12 mouse cellular contexts compared by ENCODE assay signal in genomic region chr3:51231499-51231898, GRCm38 (mm10). TPM values are rescaled to one million over a fixed set of nuclear protein-coding genes. Genes with fewer than 3 reads are reported as not detected.
DNase-seq lines count a peak whose midpoint lies in the region; ATAC-seq lines count a peak whose summit lies in the region.
"Had no signal": no experiment of that assay in that cellular context is flagged by ENCODE, and none has a peak within 500 bp of the region (broad histone marks: within the 10 kb centered on the region; RNA-seq: fewer than 3 reads in every experiment).

No protein-coding gene starts in this region.

- intact Hi-C loops in heart, postnatal 25 days (cut with DNase I) = loop anchor here (5.0 kb wide), 1 partner anchor 121 kb away; no protein-coding TSS in a partner anchor

- peak overlapping the region; percentile 70 for H3K27ac ChIP-seq in heart, embryonic 11.5 days (ENCODE audit: low read depth, low read length)
- H3K27ac ChIP-seq in lung, embryonic 15.5 days = peak overlapping the region; percentile 35; the same call in 1 of the 2 replicates
- peak overlapping the region; percentile 12; the same call in 1 of the 2 replicates for H3K27ac ChIP-seq in stomach, embryonic 14.5 days (ENCODE audit: low read length)

- no peaks in the 10 kb centered on the region for H3K36me3 ChIP-seq in heart, embryonic 11.5 days (ENCODE audit: control insufficient read depth, insufficient read depth, low read length)
- H3K36me3 ChIP-seq in lung, embryonic 15.5 days = no peaks in the 10 kb centered on the region
- H3K36me3 ChIP-seq in stomach, embryonic 14.5 days (ENCODE audit: control insufficient read depth, insufficient read depth, low read length) = no peaks in the 10 kb centered on the region

- H3K27me3 ChIP-seq in heart, embryonic 11.5 days (ENCODE audit: control insufficient read depth, insufficient read depth, low read length) = no peaks in the 10 kb centered on the region
- no peaks in the 10 kb centered on the region for H3K27me3 ChIP-seq in lung, embryonic 15.5 days
- H3K27me3 ChIP-seq in stomach, embryonic 14.5 days (ENCODE audit: control insufficient read depth, insufficient read depth, low read length) = no peaks in the 10 kb centered on the region

- ATAC-seq in heart, embryonic 11.5 days (replicated peaks; ENCODE audit: insufficient number of reproducible peaks, low FRiP score, low TSS enrichment) = no peak
- no peak for ATAC-seq in lung, embryonic 15.5 days (ENCODE audit: borderline replicate concordance, extremely low read depth, low FRiP score, low TSS enrichment)
- peak; percentile 39; the same call in 1 of the 2 replicates for ATAC-seq in stomach, embryonic 14.5 days (ENCODE audit: insufficient number of reproducible peaks, insufficient read depth, low FRiP score, low read depth)
- ATAC-seq: inflammation-experienced regulatory T-cells, adult 6 months had no signal

- no peak overlapping the region for H3K9ac ChIP-seq in heart, embryonic 11.5 days (ENCODE audit: low read depth, low read length)
- no peak overlapping the region for H3K9ac ChIP-seq in lung, embryonic 15.5 days
- peak overlapping the region; percentile 6; the same call in 1 of the 2 replicates for H3K9ac ChIP-seq in stomach, embryonic 14.5 days (replicated peaks; ENCODE audit: low read depth, low read length)

- H3K4me1 ChIP-seq in heart, embryonic 11.5 days (ENCODE audit: control insufficient read depth, insufficient read depth, low read length) = peaks cover 46% of the 10 kb centered on the region
- H3K4me1 ChIP-seq in lung, embryonic 15.5 days = peaks cover 39% of the 10 kb centered on the region
- peaks cover 6% of the 10 kb centered on the region for H3K4me1 ChIP-seq in stomach, embryonic 14.5 days (ENCODE audit: control insufficient read depth, insufficient read depth, low read length)

- no peak overlapping the region for H3K4me2 ChIP-seq in heart, embryonic 11.5 days
- H3K4me2 ChIP-seq in lung, embryonic 15.5 days = no peak overlapping the region
- H3K4me2 ChIP-seq in stomach, embryonic 14.5 days (replicated peaks; ENCODE audit: low read depth, low read length) = no peak overlapping the region

- no peak overlapping the region for H3K4me3 ChIP-seq in heart, embryonic 11.5 days (ENCODE audit: low read depth, low read length)
- no peak overlapping the region for H3K4me3 ChIP-seq in lung, embryonic 15.5 days
- H3K4me3 ChIP-seq in stomach, embryonic 14.5 days (ENCODE audit: low read depth, low read length) = no peak overlapping the region

- DNase-seq in heart, postnatal 25 days (ENCODE audit: low spot score) = no peak
- DNase-seq in lung, postnatal 25 days (ENCODE audit: low spot score) = no peak
- peak; percentile 90 for DNase-seq in fat pad, adult 2 months (ENCODE audit: extremely low read depth, low read depth, low spot score)
- no peak for DNase-seq in kidney, adult 9 months
- DNase-seq in right cerebral cortex, adult 2 months (ENCODE audit: low spot score in 2 of 2) = no peak
- DNase-seq: adrenal gland, postnatal 14 days; cerebellum, adult 9-11 months; lung, postnatal 4 days had no signal

- 47% methylated on average over 3 of the region's 3 CpGs for WGBS in heart, embryonic 11.5 days (ENCODE audit: insufficient replicate concordance)
- WGBS in lung, embryonic 15.5 days = 56% methylated on average over 3 of the region's 3 CpGs
- WGBS in stomach, embryonic 14.5 days = 63% methylated on average over 3 of the region's 3 CpGs

- no peaks in the 10 kb centered on the region for H3K9me3 ChIP-seq in heart, embryonic 11.5 days (replicated peaks; ENCODE audit: control insufficient read depth, low read length)
- no peaks in the 10 kb centered on the region for H3K9me3 ChIP-seq in lung, embryonic 15.5 days
- no peaks in the 10 kb centered on the region for H3K9me3 ChIP-seq in stomach, embryonic 14.5 days (ENCODE audit: control insufficient read depth, low read depth, low read length)

RNA-seq across cellular contexts. Expression of gene Noct, which starts 7.3 kb away (rescaled TPM):
- polyA plus RNA-seq in heart, embryonic 11.5 days (2014; fragmentation: Nextera tagmentation; extraction: Ambion mirVana) = 10.4 and 12.2 TPM in 2 replicates
- total RNA-seq in heart, postnatal 25 days (2021) = 10 to 100 TPM; 30.2 to 49.7 TPM
- 6.9 and 7.2 TPM in 2 replicates for polyA plus RNA-seq in lung, embryonic 15.5 days (2015; fragmentation: Nextera tagmentation; extraction: Ambion mirVana)
- 8.3 and 11.6 TPM in 2 replicates for polyA plus RNA-seq in stomach, embryonic 14.5 days (2014; fragmentation: Nextera tagmentation; extraction: Ambion mirVana)

Comparison
In these comparisons a context has a peak if more than half of its experiments do, and no peak if none do; other contexts are left out.
1. H3K27ac ChIP-seq: peak in every context shown above with its lines; median percentile 70 in heart, embryonic 11.5 days; 35 in lung, embryonic 15.5 days; 12 in stomach, embryonic 14.5 days.